ENCODE assay signal across 8 mouse cellular contexts in the genomic region with DNA sequence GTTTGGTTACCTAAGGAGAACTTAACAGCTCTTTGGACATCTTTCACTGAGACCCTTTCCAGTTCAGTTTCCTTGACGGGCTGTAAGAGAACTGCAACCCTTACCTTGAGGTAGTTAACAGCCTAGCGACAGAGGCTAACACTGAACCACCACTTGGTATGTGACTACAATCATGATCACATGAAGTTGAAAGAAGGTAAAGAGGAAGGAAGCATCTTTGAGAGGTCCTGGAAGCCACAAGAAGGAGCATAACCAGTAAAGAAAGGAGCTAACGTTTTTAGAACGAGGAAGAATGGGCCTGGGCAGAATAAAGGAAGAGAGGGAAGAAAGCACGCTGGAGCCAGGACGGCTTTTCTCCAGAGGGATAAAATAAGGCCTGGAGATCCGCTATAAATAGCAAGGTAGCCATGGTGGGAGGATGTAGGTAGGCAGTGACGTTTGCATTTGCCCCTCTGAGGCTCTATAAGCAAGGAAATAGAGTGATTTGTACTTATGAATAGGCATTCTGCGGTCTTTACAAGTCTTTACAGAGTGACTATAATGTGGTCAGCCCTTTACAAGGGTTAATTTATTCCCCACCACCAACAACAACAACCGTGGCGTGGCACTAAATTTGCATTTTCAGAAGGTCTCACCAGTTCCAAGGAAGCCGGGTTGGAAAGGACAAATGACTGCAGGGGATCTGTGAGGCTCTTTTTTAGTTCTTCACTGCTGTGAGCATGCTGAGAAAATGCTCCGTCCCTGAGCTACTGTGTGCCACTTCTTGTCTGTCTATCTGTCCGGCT. TPM values are rescaled to one million over a fixed set of nuclear protein-coding genes. Genes with fewer than 3 reads are reported as not detected.
A peak's percentile ranks its signal among the peaks of the same experiment; 100 is the strongest.
DNase-seq lines count a peak whose midpoint lies in the region; ATAC-seq and TF ChIP-seq lines count a peak whose summit lies in the region.

No protein-coding gene starts in this region.

- no peak for DNase-seq in kidney, adult 2 months
- no peak for DNase-seq in kidney, adult 18-20 months
- DNase-seq in right cerebral cortex, postnatal 10 days (ENCODE audit: low spot score in 2 of 2) = no peak
- DNase-seq in kidney, postnatal 14 days = no peak
- no peak for DNase-seq in c-Kit-positive CD71-positive TER-119-positive erythroid progenitor cells, embryonic 14.5 days (ENCODE audit: low spot score)

- peak overlapping the region; percentile 96 for H3K27ac ChIP-seq in kidney, adult 2 months (ENCODE audit: insufficient read depth, low read depth, low read length)
- peak overlapping the region; percentile 87 for H3K27ac ChIP-seq in macrophage

- H3K4me1 ChIP-seq in kidney, adult 2 months (ENCODE audit: control insufficient read depth, insufficient read depth, low read length) = peaks cover 10% of the 10 kb centered on the region; the same call in 1 of the 2 replicates

- 43% methylated on average over 14 of the region's 14 CpGs for WGBS in kidney, adult 2 months
- 15% methylated on average over 14 of the region's 14 CpGs for WGBS in macrophage (ENCODE audit: missing documents)

- peak; percentile 24 for ATAC-seq in activated CD4-positive, CD25-positive, alpha-beta regulatory T cell, adult 4 months
- ATAC-seq in granulocyte monocyte progenitor cell, adult 5-6 weeks (replicated peaks; ENCODE audit: poor library complexity, severe bottlenecking) = peak; percentile 39

- no peaks in the 10 kb centered on the region for H3K36me3 ChIP-seq in kidney, adult 2 months (ENCODE audit: control insufficient read depth, insufficient read depth, low read length)
- H3K36me3 ChIP-seq in macrophage (ENCODE audit: inconsistent target) = no peaks in the 10 kb centered on the region

- H3K27me3 ChIP-seq in kidney, adult 2 months (replicated peaks; ENCODE audit: control insufficient read depth, insufficient read depth, low read length) = no peaks in the 10 kb centered on the region

- TF ChIP-seq CTCF in kidney, adult 2 months (conservative IDR thresholded peaks at IDR 0.05; ENCODE audit: insufficient read depth, insufficient read length, low read depth, low read length) = no peak

- H3K79me2 ChIP-seq in macrophage (ENCODE audit: inconsistent target) = no peaks in the 10 kb centered on the region

- TF ChIP-seq POLR2A in kidney, adult 2 months (IDR thresholded peaks at IDR 0.05; ENCODE audit: low read depth, low read length) = no peak

- peak overlapping the region; percentile 51 for H3K4me3 ChIP-seq in kidney, adult 2 months (ENCODE audit: insufficient read depth, low read depth, low read length)
- no peak overlapping the region; the same call in 1 of the 2 replicates for H3K4me3 ChIP-seq in macrophage (ENCODE audit: inconsistent target)

RNA-seq across cellular contexts. Expression of gene Avpi1, which starts 0.8 kb away (rescaled TPM):
- polyA plus RNA-seq in kidney, adult 2 months (2012; rRNA removed) = 17.5 and 19.5 TPM in 2 replicates
- 1 to 10 TPM; 9.2 to 9.7 TPM for polyA plus RNA-seq in activated CD4-positive, CD25-positive, alpha-beta regulatory T cell, adult 4 months (2017; shearing (Covaris generic))
- total RNA-seq in granulocyte monocyte progenitor cell, adult 5-6 weeks (2014; fragmentation: Nextera tagmentation) = 9.9 and 12.0 TPM in 2 replicates
- 4.5 and 10.7 TPM in 2 replicates for total RNA-seq in granulocyte monocyte progenitor cell, adult 5-6 weeks (2017)
- 1 to 10 TPM in 4 of 26 experiments, under 1 TPM in 2, not detected in 20; 0.63 to 3.3 (median 1.4) TPM for total RNA-seq in macrophage (2018; cell fraction: chromatin; rRNA removed)
- 1 to 10 TPM; 1.1 to 8.4 (median 3.7) TPM for total RNA-seq in macrophage (2018; cell fraction: cytosol; rRNA removed)
- 1 to 10 TPM in 12 of 26 experiments, under 1 TPM in 10, not detected in 4; 0.46 to 3.4 (median 1.0) TPM for total RNA-seq in macrophage (2018; cell fraction: nucleus; rRNA removed)
- polyA plus RNA-seq in macrophage (2018) = 3.0 to 9.5 TPM (median 6.7 TPM) in 3 replicates

RNA-seq across cellular contexts. Expression of gene Marveld1, which starts 17.5 kb away (rescaled TPM):
- polyA plus RNA-seq in kidney, adult 2 months (2012; rRNA removed) = 44.6 and 53.2 TPM in 2 replicates
- polyA plus RNA-seq in activated CD4-positive, CD25-positive, alpha-beta regulatory T cell, adult 4 months (2017; shearing (Covaris generic)) = 1 to 10 TPM; 5.7 to 6.5 TPM
- 15.1 and 19.7 TPM in 2 replicates for total RNA-seq in granulocyte monocyte progenitor cell, adult 5-6 weeks (2014; fragmentation: Nextera tagmentation)
- total RNA-seq in granulocyte monocyte progenitor cell, adult 5-6 weeks (2017) = 13.2 and 13.9 TPM in 2 replicates
- total RNA-seq in macrophage (2018; cell fraction: chromatin; rRNA removed) = 1 to 10 TPM in 21 of 26 experiments, under 1 TPM in 5; 0.34 to 8.7 (median 1.7) TPM
- 1 to 10 TPM; 1.9 to 9.0 (median 3.2) TPM for total RNA-seq in macrophage (2018; cell fraction: cytosol; rRNA removed)
- total RNA-seq in macrophage (2018; cell fraction: nucleus; rRNA removed) = 10 to 100 TPM in 3 of 26 experiments, 1 to 10 TPM in 23; 1.9 to 15.2 (median 3.9) TPM
- polyA plus RNA-seq in macrophage (2018) = 2.9 to 12.9 TPM (median 8.4 TPM) in 3 replicates

RNA-seq across cellular contexts. Expression of gene Zfyve27, which starts 34.0 kb away (rescaled TPM):
- 30.7 and 32.6 TPM in 2 replicates for polyA plus RNA-seq in kidney, adult 2 months (2012; rRNA removed)
- 10 to 100 TPM; 13.9 to 15.2 TPM for polyA plus RNA-seq in activated CD4-positive, CD25-positive, alpha-beta regulatory T cell, adult 4 months (2017; shearing (Covaris generic))
- 34.6 and 35.5 TPM in 2 replicates for total RNA-seq in granulocyte monocyte progenitor cell, adult 5-6 weeks (2014; fragmentation: Nextera tagmentation)
- 21.1 and 26.4 TPM in 2 replicates for total RNA-seq in granulocyte monocyte progenitor cell, adult 5-6 weeks (2017)
- total RNA-seq in macrophage (2018; cell fraction: chromatin; rRNA removed) = 100 to 1,000 TPM in 25 of 26 experiments, 10 to 100 TPM in 1; 94.8 to 230 (median 183) TPM
- 10 to 100 TPM; 11.2 to 23.1 (median 16.7) TPM for total RNA-seq in macrophage (2018; cell fraction: cytosol; rRNA removed)
- 100 to 1,000 TPM in 6 of 26 experiments, 10 to 100 TPM in 20; 55.3 to 113 (median 81.8) TPM for total RNA-seq in macrophage (2018; cell fraction: nucleus; rRNA removed)
- polyA plus RNA-seq in macrophage (2018) = 10.8 to 19.0 TPM (median 16.4 TPM) in 3 replicates

RNA-seq across cellular contexts. Expression of gene Pi4k2a, which starts 39.4 kb away (rescaled TPM):
- 41.7 and 45.4 TPM in 2 replicates for polyA plus RNA-seq in kidney, adult 2 months (2012; rRNA removed)
- 10 to 100 TPM in 1 of 2 experiments, 1 to 10 TPM in 1; 8.1 to 12.4 TPM for polyA plus RNA-seq in activated CD4-positive, CD25-positive, alpha-beta regulatory T cell, adult 4 months (2017; shearing (Covaris generic))
- 19.1 and 21.9 TPM in 2 replicates for total RNA-seq in granulocyte monocyte progenitor cell, adult 5-6 weeks (2014; fragmentation: Nextera tagmentation)
- total RNA-seq in granulocyte monocyte progenitor cell, adult 5-6 weeks (2017) = 6.7 and 7.1 TPM in 2 replicates
- total RNA-seq in macrophage (2018; cell fraction: chromatin; rRNA removed) = 100 to 1,000 TPM in 23 of 26 experiments, 10 to 100 TPM in 3; 84.4 to 383 (median 149) TPM
- 100 to 1,000 TPM in 10 of 26 experiments, 10 to 100 TPM in 16; 76.0 to 130 (median 96.6) TPM for total RNA-seq in macrophage (2018; cell fraction: cytosol; rRNA removed)
- 100 to 1,000 TPM; 100 to 448 (median 137) TPM for total RNA-seq in macrophage (2018; cell fraction: nucleus; rRNA removed)
- polyA plus RNA-seq in macrophage (2018) = 62.5 to 98.7 TPM (median 75.6 TPM) in 3 replicates

RNA-seq across cellular contexts. Expression of gene Morn4, which starts 43.5 kb away (rescaled TPM):
- polyA plus RNA-seq in kidney, adult 2 months (2012; rRNA removed) = 25.9 and 26.3 TPM in 2 replicates
- polyA plus RNA-seq in activated CD4-positive, CD25-positive, alpha-beta regulatory T cell, adult 4 months (2017; shearing (Covaris generic)) = not detected
- 1.5 and 2.5 TPM in 2 replicates for total RNA-seq in granulocyte monocyte progenitor cell, adult 5-6 weeks (2014; fragmentation: Nextera tagmentation)
- 0.09 and 0.72 TPM in 2 replicates for total RNA-seq in granulocyte monocyte progenitor cell, adult 5-6 weeks (2017)
- 10 to 100 TPM in 8 of 26 experiments, 1 to 10 TPM in 18; 2.7 to 15.1 (median 8.4) TPM for total RNA-seq in macrophage (2018; cell fraction: chromatin; rRNA removed)
- 1 to 10 TPM; 2.4 to 6.7 (median 4.1) TPM for total RNA-seq in macrophage (2018; cell fraction: cytosol; rRNA removed)
- 10 to 100 TPM in 3 of 26 experiments, 1 to 10 TPM in 23; 1.6 to 20.0 (median 5.9) TPM for total RNA-seq in macrophage (2018; cell fraction: nucleus; rRNA removed)
- 2.7 to 5.4 TPM (median 5.3 TPM) in 3 replicates for polyA plus RNA-seq in macrophage (2018)
